Mouse (Mus musculus) kidney, postnatal 4 days (tissue): ENCODE measurements around the gene Dlg2.
A peak's percentile ranks its signal among the peaks of the same experiment; 100 is the strongest.

Experiments
- DNase-seq, 2 experiments: peaks; one replicate each; pipeline ENCODE4 v3.0.0; 2021; ENCODE audit warnings: mixed read lengths in 2 of 2

The Dlg2 gene

DNA sequence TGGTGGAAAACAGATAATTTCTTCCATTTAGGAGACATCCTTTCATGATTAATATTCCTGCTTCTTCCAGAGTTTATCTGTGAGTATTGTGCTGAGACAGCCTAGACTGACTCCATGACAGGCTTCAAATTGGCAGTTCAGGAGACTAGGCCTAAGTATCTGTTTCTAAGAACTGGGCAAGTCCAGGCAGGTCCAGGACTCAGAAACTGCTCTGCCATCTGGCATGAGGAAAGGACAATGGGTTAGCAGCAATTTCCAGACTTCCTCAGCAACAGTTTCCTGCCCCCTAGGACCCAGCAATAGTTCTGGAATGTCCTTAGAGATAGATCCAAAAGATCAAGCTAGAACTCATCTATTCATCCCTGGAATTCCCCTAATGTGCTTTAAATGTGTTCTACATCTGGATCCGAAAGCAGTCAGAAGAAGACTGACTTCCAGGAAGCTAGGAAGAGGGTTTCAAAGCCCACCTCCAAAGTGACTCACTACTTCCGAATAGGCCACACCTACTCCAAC is 64.4 kb downstream of the Dlg2 start:
- no peak for DNase-seq

DNA sequence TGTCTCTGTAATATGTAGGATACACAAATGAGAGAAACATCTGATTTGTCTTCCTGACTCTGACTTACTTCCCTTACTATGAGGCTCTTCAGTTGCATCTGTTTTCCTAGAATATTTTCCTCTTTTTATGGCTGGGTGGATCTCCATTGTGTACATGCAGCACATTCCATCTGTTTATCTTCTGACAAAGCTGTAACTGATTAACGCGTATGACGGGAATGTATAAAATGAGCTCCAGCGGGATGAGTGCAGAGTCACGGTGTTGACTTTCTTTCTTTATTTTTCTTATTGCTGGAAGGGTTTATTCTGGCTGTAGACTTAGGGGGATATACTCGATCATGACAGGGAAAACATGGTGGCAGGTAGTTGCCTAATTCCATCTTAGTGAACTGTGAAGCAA is 76.9 kb downstream of the Dlg2 start:
- DNase-seq, result no peak

DNA sequence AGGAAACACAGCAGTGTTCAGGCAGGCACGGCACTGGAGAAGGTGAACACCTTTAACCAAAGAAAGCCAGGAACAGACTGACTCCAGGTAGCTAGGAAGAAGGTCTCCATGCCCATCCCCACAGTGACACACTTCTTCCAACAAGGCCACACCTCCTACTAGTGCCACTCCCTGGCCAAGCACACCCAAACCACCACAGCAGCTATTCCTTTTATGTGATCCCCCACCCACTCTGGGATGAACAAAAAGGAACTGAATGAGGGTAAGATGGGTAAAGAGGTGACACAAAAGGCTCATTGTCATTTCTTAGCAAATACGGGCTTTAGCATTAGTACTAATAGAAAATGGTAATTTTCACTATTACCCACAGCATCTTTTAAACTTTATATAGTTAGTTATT is 77.9 kb downstream of the Dlg2 start:
- DNase-seq, result no peak

DNA sequence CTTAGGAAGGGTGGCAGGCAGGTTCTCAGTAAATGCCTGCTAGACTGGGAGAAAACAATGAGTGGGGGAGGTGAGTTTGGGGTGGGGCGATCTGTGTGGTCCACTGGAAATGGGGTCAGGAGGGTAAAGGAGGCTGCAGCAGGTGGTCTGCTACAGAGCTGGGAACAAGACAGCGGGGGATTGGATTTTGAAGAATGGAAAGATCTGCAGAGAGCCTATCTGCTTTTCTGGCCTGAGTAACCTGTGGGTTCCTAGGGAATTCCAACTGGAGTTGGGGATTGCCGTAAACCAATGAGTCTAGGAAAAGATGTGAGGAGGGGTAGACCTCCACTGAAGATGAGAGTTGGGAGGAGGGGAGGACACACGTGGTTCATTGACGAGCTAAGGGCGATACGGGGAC is 92.7 kb downstream of the Dlg2 start:
- no peak for DNase-seq

DNA sequence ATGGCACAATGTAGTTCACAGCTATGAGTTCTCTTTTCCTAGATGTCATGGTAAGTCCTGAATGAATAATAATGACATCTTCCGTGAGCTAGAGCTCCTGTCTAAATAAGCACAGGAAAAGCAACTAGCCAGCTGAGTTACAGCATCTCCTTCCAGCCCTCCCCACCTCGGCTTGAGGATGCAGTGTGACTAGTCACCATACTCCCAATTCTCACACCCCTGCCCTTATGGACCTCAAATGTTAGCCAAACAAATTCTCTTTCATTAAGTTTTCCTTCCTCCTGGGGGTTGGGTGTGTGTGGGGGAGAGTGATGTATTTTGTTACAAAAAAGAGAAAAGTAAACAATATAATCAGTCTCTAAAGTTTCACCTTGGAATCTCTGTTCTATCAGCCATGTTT is 111.3 kb downstream of the Dlg2 start:
- DNase-seq, result no peak

DNA sequence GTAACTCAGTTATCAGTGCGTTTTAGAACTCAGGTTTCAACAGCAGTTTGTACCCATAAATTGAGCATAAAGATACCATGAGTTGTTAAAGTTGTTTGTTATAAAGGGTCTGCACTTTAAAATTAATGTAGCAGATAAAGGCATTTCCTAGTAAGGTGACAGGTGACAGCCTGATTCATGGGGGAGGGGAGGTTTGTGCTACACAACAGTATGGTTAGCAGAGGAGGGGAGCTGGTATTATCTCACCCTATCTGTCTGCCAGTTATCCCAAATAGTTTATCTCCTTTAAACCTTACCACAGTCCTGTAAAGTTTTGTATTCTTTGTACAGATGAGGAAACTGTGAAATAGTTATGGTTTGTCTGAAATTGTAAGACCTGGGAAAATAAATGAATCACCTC is 111.8 kb downstream of the Dlg2 start:
- no peak for DNase-seq

DNA sequence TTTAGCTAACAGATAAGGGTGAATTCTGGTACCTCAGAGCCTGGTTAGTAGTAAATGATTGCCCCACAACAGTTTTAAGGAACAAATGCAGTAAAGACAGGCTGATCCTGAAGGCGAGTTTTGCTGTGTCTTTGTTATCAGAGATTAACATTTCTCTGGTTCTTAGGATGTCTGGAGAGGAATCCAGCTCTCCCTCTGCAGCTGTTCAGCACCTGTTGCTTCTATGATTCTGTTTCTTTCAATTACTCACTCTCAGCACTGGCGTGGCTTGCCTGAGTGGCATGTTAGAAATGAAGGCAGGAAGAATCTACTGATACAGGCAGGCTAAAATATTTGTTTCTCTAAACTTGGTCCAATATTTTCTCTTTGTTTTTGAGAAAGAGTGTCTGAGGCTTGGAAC is 133.3 kb downstream of the Dlg2 start:
- no peak for DNase-seq

DNA sequence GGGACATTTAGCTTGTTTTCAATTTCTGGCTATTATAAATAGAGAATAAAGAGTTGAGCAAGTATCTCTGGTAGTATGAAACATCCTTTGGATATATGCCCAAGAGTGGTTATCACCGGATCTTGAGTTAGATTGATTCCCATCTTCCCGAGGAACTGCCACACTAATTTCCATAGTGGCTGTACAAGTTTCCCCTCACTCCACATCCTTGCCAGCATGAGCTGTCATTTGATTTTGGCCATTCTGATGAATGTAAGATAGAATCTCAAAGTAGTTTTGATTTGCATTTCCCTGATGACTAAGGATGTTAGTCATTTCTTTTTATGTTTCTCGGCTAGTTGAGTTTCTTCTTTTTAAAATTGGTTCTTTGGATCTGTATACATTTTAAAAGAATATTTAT is 154.1 kb downstream of the Dlg2 start:
- DNase-seq, result no peak

DNA sequence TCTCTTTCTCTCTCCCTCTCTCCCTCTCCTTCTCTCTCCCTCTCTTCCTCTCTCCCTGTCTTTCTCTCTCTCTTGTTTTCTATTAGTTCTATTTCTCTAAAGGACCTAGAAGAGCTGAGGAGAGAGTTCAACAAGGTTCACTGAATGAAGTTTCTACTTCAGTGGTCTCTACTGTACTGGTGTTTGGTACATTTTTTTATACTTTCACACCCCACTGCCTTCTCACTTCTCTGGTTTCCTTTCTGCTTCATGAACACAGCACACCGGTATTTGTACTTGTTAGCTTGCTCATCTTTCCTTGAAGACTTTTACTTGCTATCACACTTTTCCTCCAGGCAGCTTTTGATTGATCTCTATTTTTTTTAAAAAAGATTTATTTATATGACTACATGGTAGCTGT is 173.0 kb downstream of the Dlg2 start:
- DNase-seq, result no peak

DNA sequence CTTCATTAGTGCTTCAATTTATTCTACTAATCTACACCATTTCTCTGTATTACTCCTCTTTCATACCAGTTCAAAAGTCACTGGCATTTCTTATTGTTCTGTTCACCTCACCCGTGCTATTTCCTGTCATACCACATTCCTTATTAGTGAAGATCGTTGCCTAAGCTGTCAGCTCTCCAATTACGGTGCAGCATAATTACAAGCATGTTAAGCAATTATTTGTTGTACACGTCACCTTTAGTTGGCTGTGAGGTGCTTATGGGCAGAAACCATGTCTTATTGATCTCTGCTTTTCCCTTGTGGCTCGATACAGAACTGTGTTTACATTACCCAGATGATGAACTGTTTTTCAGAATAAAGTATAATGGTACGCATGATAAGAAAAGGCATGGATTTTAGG is 174.7 kb downstream of the Dlg2 start:
- DNase-seq, result no peak

DNA sequence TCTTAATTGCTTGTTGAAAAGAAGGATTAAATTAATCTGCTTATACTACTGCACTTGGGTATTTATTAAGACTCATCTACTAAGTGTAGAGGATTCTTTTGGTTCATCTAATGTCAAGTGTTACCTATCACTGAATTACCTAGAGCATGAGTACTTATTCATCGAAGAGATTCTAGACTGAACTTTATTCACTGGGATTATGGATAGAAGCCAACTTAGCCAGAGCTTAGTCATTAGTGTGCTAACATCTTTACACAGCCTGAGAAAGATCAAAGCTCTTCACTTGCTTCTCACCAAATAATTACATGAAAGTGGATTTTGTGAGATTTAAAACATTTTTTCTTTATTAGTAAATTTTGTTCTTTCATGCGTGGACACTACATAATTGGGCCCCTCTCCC is 175.1 kb downstream of the Dlg2 start:
- no peak for DNase-seq

DNA sequence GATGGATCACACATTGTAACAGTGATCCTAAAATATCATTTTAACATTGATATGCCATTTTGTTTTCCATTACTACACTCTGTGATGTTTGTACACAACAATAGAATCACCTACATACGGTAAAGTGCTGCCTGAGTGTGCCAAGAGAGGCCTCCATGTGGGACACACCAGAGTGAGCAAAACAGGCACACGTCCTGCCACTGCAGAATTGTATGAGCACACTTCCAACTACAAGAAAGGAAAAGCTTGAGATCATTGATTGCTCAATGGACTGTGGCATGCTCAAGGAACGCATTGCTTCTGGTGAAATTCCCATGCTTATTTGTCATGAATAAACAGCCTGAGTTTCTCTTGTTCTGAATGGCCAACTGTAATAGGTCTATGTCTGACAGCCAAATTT is 182.1 kb downstream of the Dlg2 start:
- DNase-seq, result no peak

DNA sequence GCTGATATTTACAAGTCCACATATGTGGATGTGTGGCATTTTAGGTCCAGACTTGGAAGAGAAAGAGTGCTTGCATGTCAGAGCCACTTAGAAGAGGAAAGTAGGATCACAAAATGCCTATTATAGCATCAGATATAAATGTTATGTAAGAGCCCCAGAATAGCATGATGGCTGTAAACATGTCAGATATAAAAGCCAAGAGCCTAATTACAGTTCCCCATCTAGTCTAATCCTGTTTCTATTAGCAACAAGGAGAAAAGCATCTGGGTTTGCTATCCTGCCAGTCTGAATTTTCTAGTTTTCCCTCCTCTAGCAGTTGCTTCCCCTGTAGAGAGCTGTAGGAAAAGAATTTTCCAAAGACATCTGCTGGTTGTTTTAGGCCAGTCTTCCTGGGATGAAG is 217.6 kb downstream of the Dlg2 start:
- no peak for DNase-seq

DNA sequence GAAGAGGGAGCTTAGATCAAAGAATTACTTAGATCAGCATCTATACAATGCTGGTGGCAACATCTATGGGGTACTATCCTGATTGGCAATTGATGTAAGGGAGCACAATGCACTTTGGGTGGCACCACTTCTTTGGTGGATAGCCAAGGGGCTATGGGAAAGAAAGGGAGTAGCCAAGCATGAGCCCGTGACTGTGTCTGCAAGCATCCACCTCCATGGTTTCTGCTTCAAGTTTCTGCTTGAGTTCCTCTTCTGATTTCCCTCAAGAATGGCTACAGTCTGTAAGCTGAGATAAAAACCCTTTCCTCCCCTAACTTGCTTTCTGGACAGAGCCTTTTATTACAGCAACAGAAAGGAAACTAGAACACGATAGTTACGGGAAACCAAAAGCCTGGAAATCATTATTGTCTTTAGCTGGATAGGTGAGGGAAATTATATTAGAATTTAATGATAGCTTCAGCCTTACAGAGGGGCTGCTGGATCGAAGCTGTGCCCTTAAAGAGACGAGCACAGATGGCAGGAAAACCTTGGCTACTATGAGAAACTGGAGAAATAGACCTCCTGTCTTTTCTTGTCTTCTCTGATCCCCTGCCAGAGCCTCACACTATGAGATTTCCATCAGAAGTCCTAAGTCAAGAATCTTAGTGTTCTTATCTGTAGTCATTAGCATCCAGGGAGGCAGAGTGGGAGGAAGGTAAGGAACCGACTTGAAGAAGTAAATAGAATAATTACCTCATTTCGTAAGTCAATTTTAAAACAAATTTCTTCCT is 219.9 kb downstream of the Dlg2 start:
- no peak for DNase-seq

DNA sequence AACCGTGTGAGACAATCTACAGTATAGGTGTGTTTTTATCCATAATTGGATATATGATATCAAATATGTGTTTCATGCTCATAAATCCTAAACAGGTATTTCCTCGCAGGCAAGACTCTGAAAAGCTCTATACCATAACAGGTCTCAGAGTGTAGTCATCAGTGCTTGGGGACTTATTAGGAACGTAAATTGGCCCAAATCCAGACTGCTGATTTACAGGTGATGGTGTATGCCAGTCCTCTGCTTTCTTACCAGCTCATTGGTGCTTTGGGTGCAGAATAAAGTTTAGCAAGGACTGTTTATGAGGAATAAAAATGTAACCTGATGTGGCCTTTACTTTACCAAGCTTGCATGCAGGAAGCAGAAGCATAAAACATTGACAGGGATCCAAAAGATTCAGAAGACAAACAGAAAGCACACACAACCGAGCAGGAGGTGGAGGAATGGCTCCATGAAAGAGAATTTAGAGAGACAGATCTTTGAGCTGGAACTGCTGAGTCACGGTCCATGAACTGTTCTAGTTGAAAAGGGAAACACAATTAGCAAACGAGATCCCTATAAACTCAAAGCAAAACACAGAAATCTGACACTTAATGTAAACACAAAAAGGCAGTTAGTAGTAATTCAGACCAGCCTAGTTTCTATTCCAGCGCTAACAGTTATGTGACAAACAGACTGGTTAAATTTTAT is 226.8 kb downstream of the Dlg2 start:
- peak; percentile 2 to 14 for DNase-seq

DNA sequence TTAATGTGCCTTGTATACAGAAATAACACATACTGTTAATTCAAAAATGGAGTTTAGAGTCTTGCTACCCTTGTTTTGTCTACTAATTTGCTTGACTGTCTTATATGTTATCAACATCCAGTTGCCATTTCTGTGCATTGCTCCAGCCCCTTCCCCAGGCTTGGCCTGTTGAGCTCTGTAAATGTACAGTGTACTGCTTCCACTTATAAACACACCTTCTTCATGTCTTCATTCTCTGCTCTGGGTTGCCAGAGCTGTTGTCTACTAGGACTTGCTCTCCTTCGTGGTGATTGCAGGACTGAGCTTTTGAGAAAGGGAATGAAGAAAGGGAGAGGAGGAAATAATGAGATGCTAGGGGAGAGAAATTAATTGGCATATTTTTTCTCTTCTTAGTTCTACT is 227.5 kb downstream of the Dlg2 start:
- no peak for DNase-seq

DNA sequence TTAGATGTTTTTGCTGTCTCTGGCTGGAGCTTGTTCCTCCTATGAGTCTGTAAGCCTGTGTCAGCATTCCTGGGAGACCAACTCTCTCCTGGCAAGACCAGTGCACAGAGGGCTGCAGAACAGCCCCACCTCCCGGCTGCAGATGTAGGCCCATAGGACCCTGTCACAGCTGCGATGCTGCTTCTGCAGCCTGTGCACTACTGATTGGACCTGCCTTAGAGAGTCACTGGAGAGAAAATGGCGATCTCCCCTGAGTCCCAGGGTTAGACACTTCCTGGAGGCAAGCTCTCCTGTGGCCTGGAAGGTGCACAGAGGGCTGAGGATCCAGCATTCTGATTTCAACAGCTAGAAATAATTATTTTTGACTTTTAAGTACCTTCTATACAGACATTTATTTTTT is 257.6 kb downstream of the Dlg2 start:
- peak; percentile 2 to 10 for DNase-seq

DNA sequence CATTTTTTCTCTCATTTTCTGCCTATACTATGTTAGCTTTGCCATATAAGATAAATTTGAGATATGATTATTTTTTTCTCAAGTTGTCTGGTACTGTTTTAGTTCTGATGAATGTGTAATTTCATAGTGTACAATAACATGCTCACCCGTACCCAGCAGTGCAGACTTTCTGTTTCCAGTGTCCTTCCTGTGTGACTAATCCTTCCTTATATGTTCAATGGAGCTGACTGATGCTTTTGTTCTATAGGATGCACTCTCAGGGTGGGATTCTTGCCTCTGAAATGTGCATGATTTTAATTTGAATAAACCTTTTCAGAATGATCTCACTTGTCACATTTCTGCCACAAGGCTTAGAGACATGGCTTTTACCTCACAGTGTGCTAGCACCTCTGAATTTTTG is 259.9 kb downstream of the Dlg2 start:
- DNase-seq, result no peak

DNA sequence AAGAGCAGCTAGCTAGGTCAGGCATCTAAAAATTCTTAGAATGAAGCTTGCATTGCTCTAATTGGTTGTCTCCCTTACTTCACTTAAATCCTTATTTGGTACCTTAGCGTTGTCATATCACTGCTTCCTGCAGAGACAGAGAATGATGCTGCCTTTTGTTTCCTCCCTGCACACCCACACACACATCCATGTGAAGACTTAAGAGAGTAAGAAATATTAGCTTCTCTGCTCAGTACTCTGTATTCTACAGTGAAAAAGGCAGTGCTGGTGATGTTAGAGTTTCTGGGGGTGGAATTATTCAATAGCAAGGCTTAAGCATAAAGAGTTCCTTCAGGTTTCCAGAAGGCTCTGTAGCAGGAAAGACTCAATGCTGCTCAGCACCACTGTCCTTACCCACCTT is 272.2 kb downstream of the Dlg2 start:
- no peak for DNase-seq

DNA sequence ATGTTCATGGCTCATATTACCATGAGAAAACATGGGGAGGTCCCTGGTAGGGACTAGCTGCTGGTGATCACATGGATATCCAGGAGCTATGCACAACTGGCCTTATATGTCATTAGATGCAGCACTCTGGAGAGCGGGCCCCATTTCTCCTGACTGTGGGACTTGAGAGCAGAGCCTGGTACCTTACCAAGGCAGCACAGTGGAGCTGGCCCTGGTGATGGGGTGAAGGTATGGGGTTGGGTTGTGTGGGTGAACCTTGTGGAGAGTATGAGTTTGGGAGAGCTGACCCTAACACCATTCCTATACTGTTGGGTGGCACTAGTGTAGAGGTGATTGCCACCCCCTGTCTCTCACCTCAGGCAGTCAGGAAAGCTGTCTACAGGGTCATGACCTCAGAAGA is 311.5 kb downstream of the Dlg2 start:
- DNase-seq, result no peak

DNA sequence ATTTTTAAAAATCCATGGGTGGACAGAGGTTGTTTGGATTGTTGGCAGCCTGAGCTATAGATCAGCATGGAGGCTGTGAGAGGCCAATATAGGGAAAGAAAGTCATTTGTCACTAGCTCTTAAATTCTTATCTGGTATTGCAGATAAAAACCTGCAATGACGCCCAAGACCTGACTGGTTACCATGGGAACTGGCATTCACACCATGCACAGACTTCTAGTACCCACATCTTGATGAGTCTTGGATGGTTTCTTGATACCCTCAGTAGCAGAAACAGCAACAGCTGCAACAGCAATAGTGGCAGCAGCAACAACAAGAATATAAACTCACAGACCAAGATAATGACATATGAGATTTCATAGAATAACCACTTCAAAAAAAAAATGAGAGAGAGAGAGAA is 315.1 kb downstream of the Dlg2 start:
- no peak for DNase-seq

DNA sequence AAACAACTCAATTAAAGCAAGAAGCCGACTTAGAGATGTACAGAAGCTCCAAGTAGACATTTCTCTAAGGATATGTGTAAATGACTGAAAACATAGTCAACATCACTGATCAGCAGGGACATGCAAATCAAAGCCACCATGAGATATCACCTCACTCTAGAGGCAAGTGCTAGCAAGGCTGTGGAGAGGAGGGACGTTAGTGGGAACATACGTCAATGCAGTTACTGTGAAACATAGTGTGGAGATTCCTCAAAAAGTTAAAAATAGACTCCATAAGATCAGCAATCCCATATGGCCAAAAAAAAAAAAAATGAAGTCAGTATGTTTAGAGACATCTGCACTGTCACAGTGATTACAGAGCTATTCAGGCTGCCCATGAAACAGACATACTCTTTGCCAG is 349.2 kb downstream of the Dlg2 start:
- no peak for DNase-seq

DNA sequence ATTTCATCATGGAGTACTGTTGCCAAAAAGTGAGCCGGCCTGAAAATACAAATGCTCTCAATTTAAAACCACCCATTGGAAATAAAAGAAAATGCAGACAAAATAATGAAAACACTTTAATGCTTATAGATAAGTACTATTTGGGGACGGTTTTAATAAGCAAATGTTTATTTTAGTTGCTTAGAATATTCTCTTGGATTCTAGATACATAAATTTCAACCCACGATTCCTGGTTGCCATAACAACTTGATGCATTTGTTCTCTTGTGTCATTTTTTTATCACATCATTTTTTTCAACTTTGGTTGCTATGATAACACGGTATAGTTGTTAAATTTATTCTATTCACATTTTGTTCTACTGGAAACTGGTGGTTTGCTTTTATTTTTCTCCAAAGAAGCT is 364.8 kb downstream of the Dlg2 start:
- DNase-seq, result no peak
